Mouse (Mus musculus) bone marrow, adult 2 months (tissue): ENCODE results near the gene Pacrg.

Experiments used
- CTCF ChIP-seq: fragments of 200-500 bp; IDR thresholded peaks from 2 replicates; pipeline ENCODE4 v1.5.1; 2011; ENCODE audit warnings: low read length, control low read depth; ENCODE audit not compliant: control insufficient read depth, insufficient read depth
- POLR2A ChIP-seq: fragments of 200-500 bp; IDR thresholded peaks from 2 replicates; pipeline ENCODE4 v1.6.1; 2011; ENCODE audit warnings: low read depth, mild to moderate bottlenecking, control low read depth, low read length, borderline replicate concordance; ENCODE audit not compliant: control insufficient read depth

DNA sequence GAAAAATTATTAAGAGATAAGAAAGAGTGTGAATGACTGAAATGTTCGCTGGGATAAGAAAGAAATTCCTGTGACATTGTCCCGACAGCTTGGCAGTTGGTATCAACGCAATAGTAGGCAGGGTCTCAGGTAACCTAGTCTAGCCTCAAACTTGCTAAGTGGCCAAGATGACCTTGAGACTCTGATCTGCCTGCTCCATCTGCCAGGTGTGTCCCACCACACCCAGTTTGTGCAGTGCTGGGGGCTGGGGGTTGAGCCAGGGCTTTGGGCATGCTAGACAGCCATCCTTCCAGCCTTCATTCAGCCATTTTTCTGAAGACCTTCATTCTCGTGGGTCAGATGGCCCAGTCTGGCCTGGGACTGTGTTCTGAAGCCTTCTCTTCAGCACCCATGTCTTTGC is 473.5 kb downstream of the Pacrg start:
- no peak for TF ChIP-seq CTCF
- TF ChIP-seq POLR2A: no peak
